Mouse (Mus musculus) midbrain, postnatal 0 days (tissue): ENCODE data around the gene Faim. TPM values are rescaled to one million over a fixed set of nuclear protein-coding genes. Genes with fewer than 3 reads are reported as not detected.

Experiments
- ATAC-seq: fragments of 200-750 bp; cut with Nextera tagmentation; 2 replicates; pipeline ENCODE4 v1.8.0; 2017; ENCODE audit warnings: moderate number of reproducible peaks, mild to moderate bottlenecking, moderate TSS enrichment, moderate library complexity; ENCODE audit not compliant: low FRiP score
- DNase-seq: peaks from one replicate; pipeline ENCODE4 v3.0.0-alpha.2; 2015; ENCODE audit warnings: low spot score
- H3K27ac ChIP-seq: fragments of 300-500 bp; sonication (generic); 2 replicates; pipeline ENCODE4 v1.5.1; 2014; ENCODE audit warnings: low read depth, mild to moderate bottlenecking, low read length, mixed read lengths
- H3K27me3 ChIP-seq: fragments of 300-500 bp; sonication (generic); 2 replicates; pipeline ENCODE4 v1.6.1; 2014; ENCODE audit warnings: low read length, control low read depth, mixed read lengths; ENCODE audit not compliant: insufficient read depth
- H3K36me3 ChIP-seq: fragments of 300-500 bp; sonication (generic); 2 replicates; pipeline ENCODE4 v1.6.1; 2014; ENCODE audit warnings: low read length, control low read depth, mixed read lengths; ENCODE audit not compliant: insufficient read depth
- H3K4me1 ChIP-seq: fragments of 300-500 bp; sonication (generic); 2 replicates; pipeline ENCODE4 v1.6.1; 2014; ENCODE audit warnings: mild to moderate bottlenecking, control low read depth, antibody characterized with exemption, low read length, mixed read lengths; ENCODE audit not compliant: insufficient read depth
- H3K4me2 ChIP-seq: fragments of 300-500 bp; sonication (generic); 2 replicates; pipeline ENCODE4 v1.6.1; 2014; ENCODE audit warnings: low read depth, mild to moderate bottlenecking, low read length, mixed read lengths; ENCODE audit not compliant: poor library complexity, severe bottlenecking
- H3K4me3 ChIP-seq: fragments of 300-500 bp; sonication (generic); 2 replicates; pipeline ENCODE4 v1.5.1; 2014; ENCODE audit warnings: low read depth, mild to moderate bottlenecking, low read length, moderate library complexity
- H3K9ac ChIP-seq: fragments of 300-500 bp; sonication (generic); replicated peaks from 2 replicates; pipeline ENCODE4 v1.6.1; 2014; ENCODE audit warnings: mild to moderate bottlenecking, low read length, moderate library complexity, mixed read lengths; ENCODE audit not compliant: poor library complexity, severe bottlenecking
- H3K9me3 ChIP-seq: fragments of 300-500 bp; sonication (generic); 2 replicates; pipeline ENCODE4 v1.6.1; 2016; ENCODE audit warnings: low read length, control low read depth
- CTCF ChIP-seq: IDR thresholded peaks from 2 replicates; pipeline ENCODE4 v1.5.1; 2016; ENCODE audit warnings: antibody characterized with exemption, mild to moderate bottlenecking
- WGBS: fragments of 180-500 bp; shearing (Covaris S2); extraction: QIAGEN DNeasy Blood & Tissue Kit; methylation state at CpG from one replicate; pipeline ENCODE4 v1.1.7; 2014; 5-methylcytosine and 5-hydroxymethylcytosine counted together
- polyA plus RNA-seq: library from polyadenylated mRNA; unstranded; fragments of >200 nt; fragmentation: Nextera tagmentation; extraction: Ambion mirVana; gene quantifications from 2 replicates; pipeline ENCODE4 v1.2.1, GENCODE M21; 2015
- total RNA-seq: library from RNA; depleted of rRNA; stranded (reverse); fragments of >200 nt; gene quantifications from 2 replicates; pipeline ENCODE4 v1.2.3, GENCODE M21; 2014

Gene Faim
- total and polyA plus RNA-seq, 2 experiments from 2014 or later, result 55.7 to 109 TPM

- Histone ChIP-seq H3K27ac (no peak overlapping the region), H3K36me3 (no peaks in the 10 kb centered on the region), H3K4me3 (no peak overlapping the region), H3K4me2 (no peak overlapping the region), H3K9me3 (no peaks in the 10 kb centered on the region), H3K9ac (no peak overlapping the region), H3K27me3 (peaks cover 65% of the 10 kb centered on the region), H3K4me1 (no peaks in the 10 kb centered on the region)
- WGBS, result 2% methylated on average over 18 of the region's 18 CpGs
- ATAC-seq (no peak), DNase-seq (peak; percentile 56)
- peak; percentile 72 for TF ChIP-seq CTCF
Measured at GRCm38 (mm10) chr9:98965084-98965483, 21.1 kb upstream of the Faim start.

GRCm38 (mm10) chr9:98973101-98973521 lies 13.1 kb upstream of the Faim start:
- peak overlapping the region; percentile 45 for H3K4me2 ChIP-seq
- WGBS, result under 1% methylated on average over 40 of the region's 40 CpGs
- no peaks in the 10 kb centered on the region for H3K9me3 ChIP-seq
- peaks cover 63% of the 10 kb centered on the region for H3K27me3 ChIP-seq
- DNase-seq, result no peak
- no peak overlapping the region for H3K27ac ChIP-seq
- no peak for TF ChIP-seq CTCF
- peak overlapping the region; percentile 27 for H3K4me3 ChIP-seq
- no peak for ATAC-seq
- H3K4me1 ChIP-seq, result no peaks in the 10 kb centered on the region
- H3K9ac ChIP-seq, result 0 out of 2 replicates have a peak overlapping the region, but pooled peaks have one; percentile 24
- no peaks in the 10 kb centered on the region for H3K36me3 ChIP-seq

- DNase-seq (no peak), ATAC-seq (no peak)
- Histone ChIP-seq H3K4me3 (peak overlapping the region; percentile 27), H3K27ac (no peak overlapping the region), H3K27me3 (peaks cover 63% of the 10 kb centered on the region), H3K4me2 (no peak overlapping the region; the same call in 1 of the 2 replicates), H3K36me3 (no peaks in the 10 kb centered on the region), H3K9me3 (no peaks in the 10 kb centered on the region), H3K4me1 (no peaks in the 10 kb centered on the region), H3K9ac (no peak overlapping the region)
- WGBS, result 6% methylated on average over 7 of the region's 7 CpGs
- no peak for TF ChIP-seq CTCF
Measured at GRCm38 (mm10) chr9:98973561-98973960, 12.6 kb upstream of the Faim start.

- ATAC-seq, result no peak
- Histone ChIP-seq H3K9me3 (no peaks in the 10 kb centered on the region), H3K4me1 (no peaks in the 10 kb centered on the region), H3K4me2 (no peak overlapping the region), H3K27me3 (peaks cover 62% of the 10 kb centered on the region), H3K36me3 (no peaks in the 10 kb centered on the region), H3K4me3 (no peak overlapping the region), H3K27ac (no peak overlapping the region), H3K9ac (no peak overlapping the region)
- no peak for TF ChIP-seq CTCF
- 42% methylated on average over 2 of the region's 2 CpGs for WGBS
- no peak for DNase-seq
Measured at GRCm38 (mm10) chr9:98974898-98975297, 11.3 kb upstream of the Faim start.

GRCm38 (mm10) chr9:98976081-98976480 lies 10.1 kb upstream of the Faim start:
- Histone ChIP-seq H3K27me3 (peaks cover 53% of the 10 kb centered on the region), H3K27ac (no peak overlapping the region), H3K4me1 (no peaks in the 10 kb centered on the region), H3K9ac (no peak overlapping the region), H3K4me3 (no peak overlapping the region), H3K36me3 (no peaks in the 10 kb centered on the region), H3K9me3 (no peaks in the 10 kb centered on the region), H3K4me2 (no peak overlapping the region)
- DNase-seq (no peak), ATAC-seq (no peak)
- no peak for TF ChIP-seq CTCF
- WGBS, result 100% methylated on average over 1 of the region's 1 CpGs

- Histone ChIP-seq H3K36me3 (no peaks in the 10 kb centered on the region), H3K27me3 (peaks cover 50% of the 10 kb centered on the region), H3K27ac (no peak overlapping the region), H3K9ac (no peak overlapping the region), H3K4me1 (no peaks in the 10 kb centered on the region), H3K4me3 (no peak overlapping the region), H3K4me2 (no peak overlapping the region), H3K9me3 (no peaks in the 10 kb centered on the region)
- TF ChIP-seq CTCF, result peak; percentile 68
- WGBS, result 47% methylated on average over 5 of the region's 5 CpGs
- ATAC-seq (no peak), DNase-seq (no peak)
Measured at GRCm38 (mm10) chr9:98976520-98976919, 9.7 kb upstream of the Faim start.
